Mouse (Mus musculus): ENCODE results near the gene Cracr2a. TPM values are rescaled to one million over a fixed set of nuclear protein-coding genes. Genes with fewer than 3 reads are reported as not detected.

The Cracr2a gene
- total RNA-seq, 1 experiment from 2014 or later: 10.0 TPM

DNA sequence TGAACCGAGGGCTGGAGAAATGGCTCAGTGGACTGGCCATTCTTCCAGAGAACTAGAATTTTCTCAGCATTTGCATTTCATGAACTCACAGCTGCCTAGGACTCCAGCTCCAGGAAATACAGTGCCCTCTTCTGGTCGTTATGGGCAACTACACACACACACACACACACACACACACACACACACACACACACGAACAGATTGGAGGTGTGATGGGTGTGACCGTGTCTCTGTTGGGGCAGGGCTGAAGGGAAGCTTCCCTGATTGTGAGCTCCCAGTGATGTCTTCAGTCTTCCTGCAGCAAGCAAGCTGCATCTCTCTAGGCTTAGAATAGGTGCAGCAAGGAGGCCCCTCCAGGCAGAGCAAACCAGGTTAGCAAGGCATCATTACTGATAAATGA is 8.2 kb upstream of the Cracr2a start:
- ATAC-seq (replicated peaks in 1 of 2; ENCODE audit: insufficient read depth in 1 of 2, low FRiP score in 2 of 2, low TSS enrichment in 1 of 2, low read depth in 1 of 2, poor library complexity in 2 of 2, severe bottlenecking in 2 of 2): no peak

DNA sequence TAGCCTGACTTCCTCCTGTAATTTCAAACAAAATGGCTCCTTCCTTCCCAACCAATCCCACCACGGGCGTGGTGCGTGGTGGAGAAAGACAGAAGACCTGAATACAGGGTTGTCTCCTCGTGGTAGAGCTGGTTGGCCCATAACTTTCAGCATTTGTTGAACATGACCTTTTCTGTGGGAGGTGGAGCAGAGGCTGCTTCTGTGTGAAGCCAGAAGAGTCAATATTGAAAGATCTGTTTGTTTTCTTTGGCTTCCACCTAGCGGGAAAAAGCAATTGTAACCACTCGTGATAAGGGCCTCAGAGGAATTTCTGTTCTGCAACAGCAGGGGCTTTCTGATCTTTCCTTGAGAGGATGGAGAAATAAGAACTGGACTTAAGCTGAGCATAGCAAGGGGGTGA is 5.6 kb upstream of the Cracr2a start:
- ATAC-seq (replicated peaks in 1 of 2; ENCODE audit: insufficient read depth in 1 of 2, low FRiP score in 2 of 2, low TSS enrichment in 1 of 2, low read depth in 1 of 2, poor library complexity in 2 of 2, severe bottlenecking in 2 of 2): no peak

DNA sequence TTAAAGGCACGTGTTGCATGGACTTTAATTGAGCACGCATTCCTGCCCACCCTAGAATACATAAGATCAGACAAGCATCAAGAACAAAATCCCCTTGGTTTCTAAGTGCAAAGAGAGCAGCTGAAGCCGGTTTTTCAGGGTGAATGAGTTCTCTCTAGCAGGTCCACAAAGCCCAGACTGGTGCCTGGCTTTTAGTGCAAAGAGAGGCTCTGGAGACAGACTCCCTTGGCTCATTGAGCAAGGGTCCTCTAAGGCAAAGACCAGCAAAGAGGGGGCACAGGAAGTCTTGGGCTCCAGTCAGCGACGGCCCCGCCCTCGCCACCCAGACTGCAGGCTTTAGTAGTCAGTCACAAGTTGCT is 287 bp upstream of the Cracr2a start:
- ATAC-seq (replicated peaks in 1 of 2; ENCODE audit: insufficient read depth in 1 of 2, low FRiP score in 2 of 2, low TSS enrichment in 1 of 2, low read depth in 1 of 2, poor library complexity in 2 of 2, severe bottlenecking in 2 of 2): no peak

DNA sequence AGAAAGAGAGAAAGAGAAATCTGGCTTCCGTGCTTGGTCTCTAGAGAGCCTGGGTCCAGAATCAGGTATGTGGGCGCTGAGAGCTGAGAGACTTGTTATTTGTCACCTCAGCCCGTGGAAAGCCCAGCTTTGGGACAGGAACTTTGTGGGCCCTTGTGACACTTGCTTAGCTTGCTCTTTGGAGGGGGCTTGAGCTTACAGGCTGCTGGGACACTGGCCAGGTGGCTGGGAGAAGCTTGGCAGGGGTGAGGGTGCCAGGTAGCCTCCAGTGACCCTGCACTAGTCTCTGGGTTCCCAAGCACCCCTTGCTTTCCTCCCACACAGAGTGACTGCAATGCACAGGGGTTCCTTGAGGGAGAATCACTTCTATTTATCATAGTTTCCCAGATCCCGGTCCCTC is 2.4 kb downstream of the Cracr2a start:
- no peak for ATAC-seq (replicated peaks in 1 of 2; ENCODE audit: insufficient read depth in 1 of 2, low FRiP score in 2 of 2, low TSS enrichment in 1 of 2, low read depth in 1 of 2, poor library complexity in 2 of 2, severe bottlenecking in 2 of 2)

DNA sequence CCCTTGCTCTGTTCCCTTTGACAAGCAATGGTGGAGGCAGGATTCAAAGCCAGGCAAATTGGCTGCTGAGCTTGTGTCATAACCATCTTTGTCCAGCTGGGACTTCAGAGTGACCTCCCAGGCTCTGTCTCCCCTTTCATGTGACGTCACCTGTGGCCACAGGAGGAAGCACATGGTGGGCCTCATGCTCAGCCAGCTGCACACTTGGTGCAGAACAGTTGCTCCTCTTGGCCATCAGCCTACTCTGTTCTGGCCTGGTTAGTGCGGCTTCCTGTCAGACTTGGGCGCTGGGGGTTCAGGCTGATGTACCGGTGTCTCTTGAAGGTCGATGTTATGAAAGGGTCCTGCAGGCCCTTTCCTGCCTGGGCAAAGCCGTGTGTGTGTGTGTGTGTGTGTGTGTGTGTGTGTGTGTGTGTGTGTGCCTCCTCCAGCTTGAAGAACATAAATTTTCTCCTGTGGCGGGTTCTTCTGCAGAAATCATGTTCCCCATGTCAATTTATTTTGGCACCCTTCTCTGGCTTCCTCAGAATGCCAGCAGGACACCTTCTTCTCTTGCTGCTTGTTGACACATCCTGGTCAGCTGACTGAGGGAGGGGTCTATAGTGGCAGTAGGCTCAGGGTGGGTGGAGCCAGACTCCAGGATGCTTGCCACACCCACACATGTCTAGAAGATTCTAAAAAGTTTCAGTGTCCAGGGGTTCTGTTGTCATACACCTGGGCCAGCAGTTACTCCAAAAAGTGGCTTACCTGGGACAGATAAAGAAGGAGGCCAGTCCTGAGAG is 5.0 kb downstream of the Cracr2a start:
- peak; percentile 79 to 81 for ATAC-seq (replicated peaks in 1 of 2; ENCODE audit: insufficient read depth in 1 of 2, low FRiP score in 2 of 2, low TSS enrichment in 1 of 2, low read depth in 1 of 2, poor library complexity in 2 of 2, severe bottlenecking in 2 of 2)

DNA sequence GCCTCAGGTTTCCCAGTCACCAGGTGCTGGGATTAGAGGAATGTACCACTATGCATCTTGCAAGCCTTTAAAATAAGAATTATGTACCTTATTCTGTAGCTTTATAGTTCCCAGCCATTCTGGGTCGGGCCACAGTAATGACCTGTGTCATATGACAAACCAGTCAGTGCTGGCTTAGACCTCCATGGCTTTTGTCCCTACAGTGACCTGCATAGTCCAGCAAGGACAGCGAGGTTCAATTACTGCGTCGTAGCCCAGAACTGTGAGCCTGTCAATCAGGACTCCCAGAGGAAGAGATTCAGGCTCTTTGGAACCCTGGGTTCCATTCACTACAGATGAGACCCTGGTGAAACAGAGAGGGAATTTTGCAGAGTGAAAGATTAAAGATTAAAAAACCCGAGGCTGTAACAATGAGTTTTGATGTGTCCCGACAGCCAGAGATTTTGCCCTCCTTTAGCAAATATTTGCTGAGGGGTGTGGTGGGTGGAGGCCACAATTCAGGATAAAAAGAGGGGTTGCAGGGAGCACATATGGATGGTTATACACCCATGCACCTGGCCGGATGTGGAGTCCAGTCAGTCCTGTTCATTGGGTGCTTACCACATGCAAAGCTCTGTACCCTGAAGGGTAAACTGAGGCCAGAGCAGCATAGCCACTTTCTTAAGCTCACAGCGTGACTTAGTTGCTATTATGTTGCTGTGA is 10.9 kb downstream of the Cracr2a start:
- no peak for ATAC-seq (replicated peaks in 1 of 2; ENCODE audit: insufficient read depth in 1 of 2, low FRiP score in 2 of 2, low TSS enrichment in 1 of 2, low read depth in 1 of 2, poor library complexity in 2 of 2, severe bottlenecking in 2 of 2)

DNA sequence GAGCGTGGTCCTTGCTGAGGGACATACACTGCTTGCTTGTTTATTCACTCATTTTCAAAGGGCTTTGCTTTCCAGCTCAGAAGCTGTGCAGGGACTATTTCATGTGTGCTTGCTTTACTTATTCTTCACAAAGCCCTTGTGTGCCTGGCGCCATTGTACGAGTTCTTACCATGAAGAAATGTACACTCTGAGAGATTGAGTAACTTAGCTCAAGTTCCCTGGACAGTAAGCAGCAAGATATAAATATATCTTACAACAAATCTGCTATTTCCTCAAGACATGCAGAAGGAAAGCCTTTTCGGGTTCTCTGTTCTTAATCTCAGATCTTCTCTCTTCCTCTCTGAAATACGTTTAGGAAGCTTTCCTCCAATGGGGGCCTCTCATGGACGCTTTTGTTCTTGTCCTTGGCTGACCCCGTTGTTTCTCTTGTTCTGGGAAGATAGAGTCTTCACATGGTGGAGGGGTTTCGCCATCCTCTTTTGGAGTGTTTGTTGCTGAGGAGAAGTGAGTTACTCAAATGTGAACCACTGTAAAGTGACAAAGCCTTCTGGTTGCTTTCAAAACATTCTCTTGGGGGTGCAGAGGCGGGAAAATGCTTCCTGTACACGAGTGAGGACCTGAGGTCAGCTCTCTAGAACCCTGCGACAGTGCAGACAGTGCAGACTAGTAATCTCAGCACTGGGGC is 12.8 kb downstream of the Cracr2a start:
- ATAC-seq (replicated peaks in 1 of 2; ENCODE audit: insufficient read depth in 1 of 2, low FRiP score in 2 of 2, low TSS enrichment in 1 of 2, low read depth in 1 of 2, poor library complexity in 2 of 2, severe bottlenecking in 2 of 2): peak in 1 of 2 experiments; percentile 22; a peak in 1 of 4 replicates

DNA sequence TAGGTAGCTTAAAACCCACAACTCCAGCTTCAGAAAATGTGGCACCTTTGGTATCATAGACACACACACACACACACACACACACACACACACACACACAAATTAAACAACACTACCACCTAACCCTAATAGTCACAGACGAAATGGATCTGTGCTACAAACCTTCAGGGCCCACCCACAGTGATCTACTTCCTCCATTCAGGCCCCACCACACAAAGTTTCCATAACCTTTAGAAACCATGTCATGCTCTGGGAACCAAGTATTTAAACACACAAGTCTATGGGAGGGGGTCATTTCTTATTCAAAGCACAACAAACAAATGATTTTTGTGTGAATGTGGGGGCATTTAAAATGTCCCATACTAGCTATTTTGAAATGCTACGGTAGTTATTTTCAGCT is 14.1 kb downstream of the Cracr2a start:
- peak in 1 of 2 experiments; percentile 52; a peak in 2 of 4 replicates for ATAC-seq (replicated peaks in 1 of 2; ENCODE audit: insufficient read depth in 1 of 2, low FRiP score in 2 of 2, low TSS enrichment in 1 of 2, low read depth in 1 of 2, poor library complexity in 2 of 2, severe bottlenecking in 2 of 2)

DNA sequence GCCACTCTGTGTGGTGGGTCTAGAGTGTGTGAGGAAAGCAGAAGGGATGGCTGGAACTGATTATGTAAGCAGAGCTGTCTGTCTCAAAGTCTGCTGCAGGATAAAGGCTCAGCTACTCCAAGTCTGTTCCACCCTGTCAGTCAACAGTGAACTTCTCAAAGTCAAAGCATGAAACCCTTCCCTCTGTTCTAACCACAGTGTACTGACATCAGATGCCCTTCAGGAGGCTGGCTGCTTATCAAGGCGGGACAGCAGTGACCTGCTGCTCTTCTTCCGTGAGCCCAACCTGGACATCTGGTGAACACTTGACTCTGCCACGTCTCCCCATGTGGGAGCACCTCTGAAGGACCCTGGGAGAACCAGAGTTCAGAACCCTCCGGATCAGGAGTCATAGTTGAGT is 16.6 kb downstream of the Cracr2a start:
- no peak for ATAC-seq (replicated peaks in 1 of 2; ENCODE audit: insufficient read depth in 1 of 2, low FRiP score in 2 of 2, low TSS enrichment in 1 of 2, low read depth in 1 of 2, poor library complexity in 2 of 2, severe bottlenecking in 2 of 2)

DNA sequence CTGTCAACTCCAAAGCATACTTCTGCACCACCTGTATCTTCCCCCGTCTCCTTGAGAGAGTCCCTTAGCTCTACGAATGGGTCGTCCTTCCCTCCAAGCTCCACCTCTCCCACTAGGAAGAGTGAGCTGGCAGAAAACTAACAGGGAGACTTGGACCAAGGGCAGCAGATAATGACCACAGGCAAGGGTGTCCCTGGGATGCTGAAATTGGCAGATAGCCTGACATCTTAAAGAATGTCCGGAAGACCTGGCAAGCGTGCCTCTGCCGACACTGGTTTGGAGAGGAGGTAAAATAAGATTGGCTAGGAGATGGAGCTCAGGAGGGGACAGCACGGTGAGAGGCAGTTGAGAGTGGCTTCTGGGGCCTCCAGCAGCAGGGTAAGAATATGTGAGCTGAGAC is 17.2 kb downstream of the Cracr2a start:
- no peak for ATAC-seq (replicated peaks in 1 of 2; ENCODE audit: insufficient read depth in 1 of 2, low FRiP score in 2 of 2, low TSS enrichment in 1 of 2, low read depth in 1 of 2, poor library complexity in 2 of 2, severe bottlenecking in 2 of 2)

DNA sequence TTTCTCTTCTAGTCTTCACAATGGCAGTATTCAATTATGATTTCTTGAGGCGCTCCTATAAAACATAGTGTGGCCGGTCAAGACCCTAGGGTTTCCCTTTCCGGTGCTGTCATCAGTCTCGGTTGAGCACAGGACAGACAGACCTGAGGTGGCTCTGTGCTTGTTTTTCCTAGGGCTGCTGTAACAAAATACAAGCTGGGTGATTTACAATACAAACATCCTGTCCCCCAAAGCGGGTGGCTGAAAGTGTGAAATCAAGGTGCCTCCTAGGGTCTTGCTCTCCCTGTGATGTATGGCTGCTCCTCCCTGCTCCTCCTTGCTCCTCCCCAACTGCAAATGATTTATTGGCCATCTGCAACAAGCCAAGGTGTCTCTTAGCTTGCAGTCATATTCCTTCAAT is 17.7 kb downstream of the Cracr2a start:
- ATAC-seq (replicated peaks in 1 of 2; ENCODE audit: insufficient read depth in 1 of 2, low FRiP score in 2 of 2, low TSS enrichment in 1 of 2, low read depth in 1 of 2, poor library complexity in 2 of 2, severe bottlenecking in 2 of 2): no peak

DNA sequence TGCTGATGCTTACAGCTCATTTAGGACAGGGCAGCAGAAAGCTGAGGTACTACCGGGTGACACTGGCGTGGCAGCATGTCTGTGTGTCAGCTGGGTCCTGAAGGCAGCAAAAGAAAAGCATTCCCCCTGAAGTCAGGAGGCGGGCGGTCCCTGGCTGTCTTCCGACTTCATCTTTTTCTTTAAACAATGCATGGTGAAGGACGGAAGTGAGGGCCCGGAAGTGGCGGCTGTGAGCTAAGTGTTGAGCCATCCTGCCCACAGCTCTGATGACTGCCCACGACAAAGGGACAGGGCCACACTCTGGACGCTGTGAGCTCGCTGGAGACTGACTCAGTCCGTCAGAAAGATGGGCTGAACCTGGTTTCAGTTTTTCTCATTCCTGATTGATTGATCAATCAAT is 20.8 kb downstream of the Cracr2a start:
- peak in 1 of 2 experiments; percentile 51; a peak in 1 of 4 replicates for ATAC-seq (replicated peaks in 1 of 2; ENCODE audit: insufficient read depth in 1 of 2, low FRiP score in 2 of 2, low TSS enrichment in 1 of 2, low read depth in 1 of 2, poor library complexity in 2 of 2, severe bottlenecking in 2 of 2)

DNA sequence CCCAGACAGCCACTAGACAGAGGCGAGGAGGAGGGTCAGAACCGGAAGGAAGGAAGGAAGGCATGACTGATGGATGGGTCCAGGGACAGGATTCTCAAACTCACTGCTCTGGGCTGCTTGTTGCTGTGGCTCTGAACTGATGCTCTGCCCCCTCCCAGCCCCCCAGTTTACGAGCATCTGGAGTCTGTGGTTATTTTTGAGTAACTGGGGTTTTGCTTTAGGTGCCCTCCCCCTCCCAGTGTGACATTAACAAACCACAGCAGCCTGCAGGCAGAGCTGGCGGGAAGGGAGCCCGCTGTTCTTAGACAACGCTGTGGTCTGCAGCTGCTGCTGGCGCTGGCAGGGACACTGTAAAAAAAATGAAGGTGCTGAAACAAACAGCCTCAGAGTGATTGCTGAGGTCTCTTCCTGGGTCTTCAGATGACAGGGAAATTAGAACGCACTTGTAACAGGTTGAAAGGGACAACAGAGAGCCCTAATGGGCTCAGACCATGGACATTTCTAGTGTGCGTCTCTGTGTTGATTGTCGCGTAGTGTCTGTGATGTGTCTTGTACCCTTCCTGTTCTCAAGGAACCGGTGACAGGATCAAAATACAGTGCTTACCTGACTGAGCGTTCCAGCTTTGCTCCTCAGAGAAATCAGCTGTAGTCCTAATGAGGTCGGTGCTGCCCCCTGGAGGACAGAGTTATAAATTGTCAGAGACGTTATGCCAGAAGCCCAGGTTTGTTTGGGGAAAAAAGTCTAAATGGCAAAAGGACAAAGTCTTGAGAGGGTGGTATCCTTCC is 21.4 kb downstream of the Cracr2a start:
- ATAC-seq (replicated peaks in 1 of 2; ENCODE audit: insufficient read depth in 1 of 2, low FRiP score in 2 of 2, low TSS enrichment in 1 of 2, low read depth in 1 of 2, poor library complexity in 2 of 2, severe bottlenecking in 2 of 2): peak; percentile 85 to 88

DNA sequence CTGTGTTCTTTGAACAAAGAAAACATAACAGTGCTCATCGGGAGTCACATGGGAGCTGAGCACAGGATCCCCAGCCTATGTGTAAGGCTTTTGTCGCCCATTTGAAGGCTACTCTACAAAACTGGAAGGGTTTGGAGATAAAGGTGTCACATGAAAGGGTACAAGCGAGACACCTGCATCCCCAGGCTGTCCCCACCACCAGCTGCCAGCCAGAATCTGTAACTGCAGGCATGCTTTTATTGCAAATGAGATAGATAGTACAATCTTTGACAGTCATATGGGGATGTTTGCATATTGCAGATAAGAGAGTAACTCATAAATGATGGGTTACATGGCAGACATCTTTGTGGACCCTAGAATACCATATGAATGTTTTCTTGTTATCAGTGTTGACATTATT is 30.3 kb downstream of the Cracr2a start:
- no peak for ATAC-seq (replicated peaks in 1 of 2; ENCODE audit: insufficient read depth in 1 of 2, low FRiP score in 2 of 2, low TSS enrichment in 1 of 2, low read depth in 1 of 2, poor library complexity in 2 of 2, severe bottlenecking in 2 of 2)

DNA sequence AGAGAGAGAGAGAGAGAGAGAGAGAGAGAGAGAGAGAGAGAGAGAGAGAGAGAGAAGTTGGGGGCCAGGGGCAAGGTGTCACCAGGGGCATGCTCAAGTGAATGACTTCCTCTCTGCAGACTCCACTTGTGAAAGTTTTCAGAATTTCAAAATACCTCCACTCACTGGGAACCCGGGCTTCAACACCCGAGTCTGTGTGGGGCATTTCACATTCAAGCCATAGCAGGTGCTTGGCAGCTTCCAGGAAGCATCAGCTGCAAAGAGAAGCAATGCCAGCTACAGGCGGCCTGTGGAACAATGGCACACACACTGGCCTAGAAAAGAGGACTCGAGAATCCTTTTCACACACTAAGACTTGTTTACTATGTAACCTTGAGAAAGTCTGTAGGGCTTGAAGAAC is 32.3 kb downstream of the Cracr2a start:
- ATAC-seq (replicated peaks in 1 of 2; ENCODE audit: insufficient read depth in 1 of 2, low FRiP score in 2 of 2, low TSS enrichment in 1 of 2, low read depth in 1 of 2, poor library complexity in 2 of 2, severe bottlenecking in 2 of 2): peak; percentile 37 to 83; a peak in 2 of 4 replicates

DNA sequence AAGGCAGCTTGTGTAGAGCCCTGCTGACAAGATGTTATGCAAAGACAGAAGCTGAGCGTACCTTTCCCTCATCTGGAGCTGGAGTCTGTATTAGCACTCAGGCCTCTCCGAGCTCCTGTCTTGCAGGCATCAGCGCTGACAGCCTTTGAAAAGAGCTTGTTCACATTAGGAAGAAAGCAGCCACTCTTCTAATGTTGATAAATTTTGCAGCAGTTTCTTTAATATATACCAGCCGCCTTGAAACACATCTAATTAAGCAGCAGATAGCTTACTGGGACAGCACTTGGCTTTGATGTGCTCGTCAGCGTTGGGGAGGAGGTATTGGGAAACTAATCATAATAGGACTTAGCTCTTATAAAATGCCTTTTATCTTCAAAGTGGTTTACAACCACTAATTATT is 38.1 kb downstream of the Cracr2a start:
- no peak for ATAC-seq (replicated peaks in 1 of 2; ENCODE audit: insufficient read depth in 1 of 2, low FRiP score in 2 of 2, low TSS enrichment in 1 of 2, low read depth in 1 of 2, poor library complexity in 2 of 2, severe bottlenecking in 2 of 2)

Measured in hematopoietic stem cell, adult 5-6 weeks (primary cell).